Mouse (Mus musculus): ENCODE measurements around the gene Eef2k. TPM values are rescaled to one million over a fixed set of nuclear protein-coding genes. Genes with fewer than 3 reads are reported as not detected.
A peak's percentile ranks its signal among the peaks of the same experiment; 100 is the strongest.

The Eef2k gene
- polyA plus RNA-seq, 1 experiment = 9.3 TPM

- Histone ChIP-seq H3K27ac (ENCODE audit: insufficient read depth, low read length) (no peak overlapping the region), H3K36me3 (ENCODE audit: control insufficient read depth, insufficient read depth, low read length, poor library complexity, severe bottlenecking) (peaks cover 79% of the 10 kb centered on the region), H3K9me3 (replicated peaks; ENCODE audit: control insufficient read depth, insufficient read depth, low read length, poor library complexity, severe bottlenecking) (no peaks in the 10 kb centered on the region), H3K9ac (ENCODE audit: low read depth, poor library complexity, severe bottlenecking) (no peak overlapping the region), H3K27me3 (ENCODE audit: control insufficient read depth, insufficient read depth, low read length, poor library complexity, severe bottlenecking) (no peaks in the 10 kb centered on the region), H3K4me3 (ENCODE audit: low read depth, low read length) (no peak overlapping the region), H3K4me1 (ENCODE audit: control insufficient read depth, insufficient read depth, low read length) (no peaks in the 10 kb centered on the region)
- TF ChIP-seq POLR2A (IDR thresholded peaks at IDR 0.05; ENCODE audit: insufficient read depth, low read length) (no peak), EP300 (IDR thresholded peaks at IDR 0.05; ENCODE audit: insufficient read depth, low read depth, low read length) (no peak), CTCF (IDR thresholded peaks at IDR 0.05; ENCODE audit: low read depth, low read length) (no peak)
Observed at GRCm38 (mm10) chr7:120933680-120934195, 91.1 kb downstream of the Eef2k start.

- H3K27ac ChIP-seq (ENCODE audit: insufficient read depth, low read length) = no peak overlapping the region
- H3K27me3 ChIP-seq (ENCODE audit: control insufficient read depth, insufficient read depth, low read length, poor library complexity, severe bottlenecking) = no peaks in the 10 kb centered on the region
- H3K36me3 ChIP-seq (ENCODE audit: control insufficient read depth, insufficient read depth, low read length, poor library complexity, severe bottlenecking) = peaks cover 73% of the 10 kb centered on the region
- H3K4me3 ChIP-seq (ENCODE audit: low read depth, low read length) = no peak overlapping the region
- no peaks in the 10 kb centered on the region for H3K9me3 ChIP-seq (replicated peaks; ENCODE audit: control insufficient read depth, insufficient read depth, low read length, poor library complexity, severe bottlenecking)
- H3K9ac ChIP-seq (ENCODE audit: low read depth, poor library complexity, severe bottlenecking) = no peak overlapping the region
- no peaks in the 10 kb centered on the region for H3K4me1 ChIP-seq (ENCODE audit: control insufficient read depth, insufficient read depth, low read length)
- TF ChIP-seq EP300 (IDR thresholded peaks at IDR 0.05; ENCODE audit: insufficient read depth, low read depth, low read length) (no peak), CTCF (IDR thresholded peaks at IDR 0.05; ENCODE audit: low read depth, low read length) (peak; percentile 60)
Observed at GRCm38 (mm10) chr7:120934716-120935115, 92.1 kb downstream of the Eef2k start.

GRCm38 (mm10) chr7:120936522-120936921 lies 93.9 kb downstream of the Eef2k start:
- TF ChIP-seq POLR2A (IDR thresholded peaks at IDR 0.05; ENCODE audit: insufficient read depth, low read length) = no peak
- no peak for TF ChIP-seq EP300 (IDR thresholded peaks at IDR 0.05; ENCODE audit: insufficient read depth, low read depth, low read length)
- no peak for TF ChIP-seq CTCF (IDR thresholded peaks at IDR 0.05; ENCODE audit: low read depth, low read length)
- Histone ChIP-seq H3K4me1 (ENCODE audit: control insufficient read depth, insufficient read depth, low read length) (no peaks in the 10 kb centered on the region), H3K27me3 (ENCODE audit: control insufficient read depth, insufficient read depth, low read length, poor library complexity, severe bottlenecking) (no peaks in the 10 kb centered on the region), H3K4me3 (ENCODE audit: low read depth, low read length) (no peak overlapping the region), H3K9ac (ENCODE audit: low read depth, poor library complexity, severe bottlenecking) (no peak overlapping the region), H3K9me3 (replicated peaks; ENCODE audit: control insufficient read depth, insufficient read depth, low read length, poor library complexity, severe bottlenecking) (no peaks in the 10 kb centered on the region), H3K36me3 (ENCODE audit: control insufficient read depth, insufficient read depth, low read length, poor library complexity, severe bottlenecking) (peaks cover 73% of the 10 kb centered on the region), H3K27ac (ENCODE audit: insufficient read depth, low read length) (no peak overlapping the region)

GRCm38 (mm10) chr7:120938206-120938605 lies 95.6 kb downstream of the Eef2k start:
- H3K4me3 ChIP-seq (ENCODE audit: low read depth, low read length) = no peak overlapping the region
- no peak overlapping the region for H3K9ac ChIP-seq (ENCODE audit: low read depth, poor library complexity, severe bottlenecking)
- peaks cover 79% of the 10 kb centered on the region for H3K36me3 ChIP-seq (ENCODE audit: control insufficient read depth, insufficient read depth, low read length, poor library complexity, severe bottlenecking)
- H3K27me3 ChIP-seq (ENCODE audit: control insufficient read depth, insufficient read depth, low read length, poor library complexity, severe bottlenecking) = no peaks in the 10 kb centered on the region
- no peak for TF ChIP-seq POLR2A (IDR thresholded peaks at IDR 0.05; ENCODE audit: insufficient read depth, low read length)
- no peak for TF ChIP-seq CTCF (IDR thresholded peaks at IDR 0.05; ENCODE audit: low read depth, low read length)
- TF ChIP-seq EP300 (IDR thresholded peaks at IDR 0.05; ENCODE audit: insufficient read depth, low read depth, low read length) = no peak
- no peaks in the 10 kb centered on the region for H3K9me3 ChIP-seq (replicated peaks; ENCODE audit: control insufficient read depth, insufficient read depth, low read length, poor library complexity, severe bottlenecking)
- no peak overlapping the region for H3K27ac ChIP-seq (ENCODE audit: insufficient read depth, low read length)
- H3K4me1 ChIP-seq (ENCODE audit: control insufficient read depth, insufficient read depth, low read length) = no peaks in the 10 kb centered on the region

GRCm38 (mm10) chr7:120940343-120940742 lies 97.7 kb downstream of the Eef2k start:
- H3K27me3 ChIP-seq (ENCODE audit: control insufficient read depth, insufficient read depth, low read length, poor library complexity, severe bottlenecking) = no peaks in the 10 kb centered on the region
- H3K9me3 ChIP-seq (replicated peaks; ENCODE audit: control insufficient read depth, insufficient read depth, low read length, poor library complexity, severe bottlenecking) = no peaks in the 10 kb centered on the region
- peaks cover 78% of the 10 kb centered on the region for H3K36me3 ChIP-seq (ENCODE audit: control insufficient read depth, insufficient read depth, low read length, poor library complexity, severe bottlenecking)
- TF ChIP-seq POLR2A (IDR thresholded peaks at IDR 0.05; ENCODE audit: insufficient read depth, low read length) (no peak), EP300 (IDR thresholded peaks at IDR 0.05; ENCODE audit: insufficient read depth, low read depth, low read length) (no peak), CTCF (IDR thresholded peaks at IDR 0.05; ENCODE audit: low read depth, low read length) (no peak)
- H3K4me1 ChIP-seq (ENCODE audit: control insufficient read depth, insufficient read depth, low read length) = no peaks in the 10 kb centered on the region
- H3K27ac ChIP-seq (ENCODE audit: insufficient read depth, low read length) = no peak overlapping the region
- H3K4me3 ChIP-seq (ENCODE audit: low read depth, low read length) = no peak overlapping the region
- no peak overlapping the region for H3K9ac ChIP-seq (ENCODE audit: low read depth, poor library complexity, severe bottlenecking)

- Histone ChIP-seq H3K9ac (ENCODE audit: low read depth, poor library complexity, severe bottlenecking) (no peak overlapping the region), H3K27me3 (ENCODE audit: control insufficient read depth, insufficient read depth, low read length, poor library complexity, severe bottlenecking) (no peaks in the 10 kb centered on the region), H3K36me3 (ENCODE audit: control insufficient read depth, insufficient read depth, low read length, poor library complexity, severe bottlenecking) (peaks cover 75% of the 10 kb centered on the region), H3K27ac (ENCODE audit: insufficient read depth, low read length) (no peak overlapping the region), H3K4me3 (ENCODE audit: low read depth, low read length) (no peak overlapping the region), H3K4me1 (ENCODE audit: control insufficient read depth, insufficient read depth, low read length) (no peaks in the 10 kb centered on the region), H3K9me3 (replicated peaks; ENCODE audit: control insufficient read depth, insufficient read depth, low read length, poor library complexity, severe bottlenecking) (no peaks in the 10 kb centered on the region)
- TF ChIP-seq EP300 (IDR thresholded peaks at IDR 0.05; ENCODE audit: insufficient read depth, low read depth, low read length) (no peak), POLR2A (IDR thresholded peaks at IDR 0.05; ENCODE audit: insufficient read depth, low read length) (no peak), CTCF (IDR thresholded peaks at IDR 0.05; ENCODE audit: low read depth, low read length) (no peak)
Observed at GRCm38 (mm10) chr7:120941214-120941613, 98.6 kb downstream of the Eef2k start.
